Mouse (Mus musculus): ENCODE data around the gene Rad9b.

Rad9b gene

DNA sequence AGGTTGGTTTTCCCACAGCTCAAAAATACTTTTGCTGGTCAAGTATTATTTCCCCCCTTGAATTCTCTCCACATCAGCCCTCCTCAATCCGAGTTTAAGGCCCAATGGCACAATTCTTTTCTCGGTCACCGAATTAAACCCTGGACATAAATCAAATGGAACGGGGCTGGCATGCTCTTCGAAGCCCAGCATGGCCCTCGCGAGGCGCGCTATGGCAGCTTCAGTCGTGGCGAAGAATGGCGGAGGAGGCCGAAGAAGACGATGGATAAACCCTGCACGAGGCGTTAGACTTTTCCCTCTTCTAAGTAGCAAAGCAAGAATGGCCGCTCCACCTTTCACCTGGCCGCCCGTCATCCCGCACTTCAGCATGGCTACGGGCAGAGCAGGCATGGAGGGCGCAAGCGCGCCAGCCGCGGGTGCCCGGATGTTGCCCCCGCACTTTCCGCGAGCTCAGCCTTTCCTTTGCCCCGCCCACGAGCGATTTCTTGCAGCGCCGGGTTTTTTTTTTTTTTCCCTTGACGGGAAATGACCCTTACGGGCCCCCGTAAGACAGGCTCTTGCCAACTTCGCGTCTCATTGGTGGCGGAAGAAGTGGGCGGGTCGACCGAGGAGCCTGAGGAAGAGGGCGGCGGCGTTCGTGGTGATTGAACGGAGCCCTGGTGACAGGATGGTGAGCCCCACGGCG is at the start of gene Rad9b, which contains the start of gene Vps29:
Gene Rad9b, minus strand, starts transcription at position 427 of the 685 bp plus-strand sequence.
Gene Vps29, plus strand, starts transcription at position 563 of the 685 bp plus-strand sequence.
- in situ Hi-C loops (cut with MboI; ENCODE audit: unreplicated experiment in 2 of 2) = no loop called here

- in situ Hi-C loops (cut with MboI; ENCODE audit: unreplicated experiment in 2 of 2) = loop anchor here in 1 of 2 experiments (5.0 to 10.0 kb wide), 2 partner anchors 321 to 464 kb away; no protein-coding TSS in a partner anchor
These were observed 49.3 kb upstream of the Rad9b start for GRCm38 (mm10) chr5:122403362-122403761.

- in situ Hi-C loops (cut with MboI; ENCODE audit: unreplicated experiment in 2 of 2) = loop anchor here in 1 of 2 experiments (5.0 to 10.0 kb wide), 2 partner anchors 322 to 465 kb away; no protein-coding TSS in a partner anchor
These were observed 48.7 kb upstream of the Rad9b start for GRCm38 (mm10) chr5:122402772-122403171.

DNA sequence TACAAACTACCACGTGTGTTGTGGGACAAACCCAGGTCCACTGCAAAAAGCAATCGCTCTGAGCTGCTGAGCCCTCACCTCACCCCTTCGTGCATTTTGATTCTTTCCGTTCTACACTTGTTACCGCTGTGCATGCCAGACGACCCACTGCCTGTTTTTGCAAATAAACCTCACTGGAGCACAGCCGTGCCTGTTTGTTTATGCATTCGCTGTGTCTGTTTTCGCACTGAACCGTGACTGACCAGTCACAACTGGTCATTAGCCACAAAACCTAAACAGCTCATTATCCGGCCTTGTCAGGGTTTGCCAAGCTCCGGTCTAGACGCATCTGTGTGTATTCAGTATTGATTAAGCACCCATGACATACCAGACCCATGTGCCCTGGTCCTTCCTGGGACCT is 48.1 kb upstream of the Rad9b start:
- in situ Hi-C loops (cut with MboI; ENCODE audit: unreplicated experiment in 2 of 2) = loop anchor here in 1 of 2 experiments (5.0 to 10.0 kb wide), 2 partner anchors 323 to 465 kb away; no protein-coding TSS in a partner anchor

DNA sequence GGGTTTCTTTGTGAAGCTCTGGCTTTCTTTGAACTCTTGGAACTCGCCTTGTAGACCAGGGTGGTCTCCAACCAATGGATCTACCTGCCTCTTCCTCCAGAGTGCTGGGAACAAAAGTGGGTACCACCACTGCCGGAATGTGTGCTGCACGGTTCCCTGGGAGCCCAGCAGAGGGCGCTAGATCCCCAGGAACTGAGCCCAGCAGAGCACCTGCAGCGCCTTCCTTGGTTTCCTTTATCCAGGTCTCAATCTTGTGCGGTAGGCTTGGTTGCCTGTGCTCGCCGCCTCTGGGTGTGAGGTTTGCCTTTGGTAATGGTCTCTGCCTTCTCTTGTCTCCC is 47.2 kb upstream of the Rad9b start:
- in situ Hi-C loops (cut with MboI; ENCODE audit: unreplicated experiment in 2 of 2) = loop anchor here in 1 of 2 experiments (5.0 to 10.0 kb wide), 2 partner anchors 324 to 466 kb away; no protein-coding TSS in a partner anchor

- in situ Hi-C loops (cut with MboI; ENCODE audit: unreplicated experiment in 2 of 2) = loop anchor here in 1 of 2 experiments (5.0 to 10.0 kb wide), 2 partner anchors 324 to 467 kb away; no protein-coding TSS in a partner anchor
These were observed 46.7 kb upstream of the Rad9b start for GRCm38 (mm10) chr5:122400628-122401302.

- in situ Hi-C loops (cut with MboI; ENCODE audit: unreplicated experiment in 2 of 2) = loop anchor here in 1 of 2 experiments (5.0 to 10.0 kb wide), 2 partner anchors 325 to 467 kb away; no protein-coding TSS in a partner anchor
These were observed 45.8 kb upstream of the Rad9b start for GRCm38 (mm10) chr5:122399871-122400270.

GRCm38 (mm10) chr5:122397495-122397894 is 43.5 kb upstream of the Rad9b start:
- in situ Hi-C loops (cut with MboI; ENCODE audit: unreplicated experiment in 2 of 2) = no loop called here

DNA sequence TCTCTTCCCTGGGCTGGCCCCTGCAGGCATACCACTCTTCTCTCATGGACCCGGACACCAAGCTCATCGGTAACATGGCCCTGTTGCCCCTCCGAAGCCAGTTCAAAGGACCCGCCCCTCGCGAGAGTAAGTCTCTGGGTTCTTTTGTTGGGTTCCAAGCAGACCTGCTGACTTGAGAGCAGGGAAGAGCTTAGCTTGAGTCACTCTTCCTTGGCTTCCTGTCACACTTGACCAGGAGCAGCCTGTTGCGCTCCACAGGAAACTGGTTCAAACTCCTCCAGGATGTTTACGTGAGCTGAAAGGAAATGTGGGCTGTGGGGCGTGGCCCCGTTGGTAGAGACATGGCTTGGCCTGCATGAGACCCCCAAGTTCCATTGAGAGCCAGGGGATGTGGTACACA is 42.8 kb upstream of the Rad9b start:
- in situ Hi-C loops (cut with MboI; ENCODE audit: unreplicated experiment in 2 of 2) = no loop called here

GRCm38 (mm10) chr5:122393887-122394286 is 39.9 kb upstream of the Rad9b start:
- in situ Hi-C loops (cut with MboI; ENCODE audit: unreplicated experiment in 2 of 2) = loop anchor here (5.0 kb wide), 3 partner anchors 127 to 267 kb away; no protein-coding TSS in a partner anchor

- in situ Hi-C loops (cut with MboI; ENCODE audit: unreplicated experiment in 2 of 2) = loop anchor here (5.0 kb wide), 3 partner anchors 125 to 265 kb away; no protein-coding TSS in a partner anchor
These were observed 38.4 kb upstream of the Rad9b start for GRCm38 (mm10) chr5:122392227-122393004.

DNA sequence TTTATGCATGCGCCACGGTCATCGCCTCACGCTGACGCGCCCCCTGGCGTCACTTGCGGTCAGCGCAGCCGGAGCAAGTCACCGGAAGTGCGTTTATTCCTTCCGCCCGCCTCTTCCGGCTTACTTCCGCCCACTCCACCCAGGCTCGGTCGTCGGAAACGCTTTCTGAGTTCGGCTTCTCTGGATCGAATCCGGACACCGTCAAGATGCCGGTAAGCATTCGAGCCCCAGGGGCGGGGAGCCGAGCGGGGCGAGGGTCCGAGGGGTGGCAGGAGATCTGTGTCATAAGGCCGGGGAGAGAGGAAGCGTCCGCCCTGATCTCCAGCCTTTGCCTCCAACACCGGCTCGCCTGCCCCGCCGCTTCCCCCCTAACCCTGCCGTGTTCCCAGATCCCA is 37.8 kb upstream of the Rad9b start, which contains the start of gene Arpc3:
Gene Arpc3, plus strand, starts transcription at position 93 of the 395 bp plus-strand sequence.
- in situ Hi-C loops (cut with MboI; ENCODE audit: unreplicated experiment in 2 of 2) = loop anchor here (5.0 kb wide), 3 partner anchors 124 to 264 kb away; no protein-coding TSS in a partner anchor

GRCm38 (mm10) chr5:122391178-122391785 is 37.2 kb upstream of the Rad9b start:
- in situ Hi-C loops (cut with MboI; ENCODE audit: unreplicated experiment in 2 of 2) = loop anchor here (5.0 kb wide), 3 partner anchors 124 to 264 kb away; no protein-coding TSS in a partner anchor

DNA sequence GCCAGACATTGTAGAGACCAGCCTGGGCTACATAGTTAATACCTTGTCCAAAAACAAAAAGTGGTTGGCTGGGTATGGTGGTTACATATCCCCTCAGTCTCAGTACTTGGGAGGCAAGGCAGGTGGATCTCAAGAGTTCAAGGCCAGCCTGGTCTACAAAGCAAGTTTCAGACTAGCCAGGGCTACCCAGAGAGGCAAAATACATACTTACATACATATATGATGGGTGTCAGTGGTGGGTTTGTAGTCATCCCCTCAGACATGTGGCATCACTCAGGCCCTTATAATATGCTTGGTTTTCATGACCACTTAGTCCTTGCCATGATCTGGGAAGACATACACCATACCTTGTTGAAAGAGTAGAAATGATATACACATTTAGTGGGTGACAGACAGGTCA is 36.6 kb upstream of the Rad9b start:
- in situ Hi-C loops (cut with MboI; ENCODE audit: unreplicated experiment in 2 of 2) = loop anchor here (5.0 kb wide), 3 partner anchors 123 to 263 kb away; no protein-coding TSS in a partner anchor

DNA sequence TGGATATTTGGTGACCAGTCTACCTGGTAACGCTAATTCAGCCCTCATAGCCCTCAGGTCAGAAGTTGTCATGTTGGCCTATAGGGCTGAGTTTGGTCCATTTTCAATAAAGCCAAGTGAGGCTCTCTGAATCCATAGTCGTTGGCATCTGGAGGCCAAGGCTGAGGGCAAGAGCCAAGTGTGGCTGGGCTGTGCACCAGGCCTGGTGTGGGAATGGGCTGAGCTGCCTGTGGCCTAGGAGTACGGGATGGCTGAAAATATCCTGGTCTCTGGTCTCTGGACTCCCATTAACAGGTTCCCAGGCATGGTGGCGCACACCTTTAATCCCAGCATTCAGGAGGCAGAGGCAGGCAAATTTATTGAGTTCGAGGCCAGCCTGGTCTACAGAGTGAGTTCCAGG is 36.0 kb upstream of the Rad9b start:
- in situ Hi-C loops (cut with MboI; ENCODE audit: unreplicated experiment in 2 of 2) = loop anchor here (5.0 kb wide), 3 partner anchors 123 to 263 kb away; no protein-coding TSS in a partner anchor

- in situ Hi-C loops (cut with MboI; ENCODE audit: unreplicated experiment in 2 of 2) = no loop called here
These were observed 25.5 kb upstream of the Rad9b start for GRCm38 (mm10) chr5:122379374-122380155.

DNA sequence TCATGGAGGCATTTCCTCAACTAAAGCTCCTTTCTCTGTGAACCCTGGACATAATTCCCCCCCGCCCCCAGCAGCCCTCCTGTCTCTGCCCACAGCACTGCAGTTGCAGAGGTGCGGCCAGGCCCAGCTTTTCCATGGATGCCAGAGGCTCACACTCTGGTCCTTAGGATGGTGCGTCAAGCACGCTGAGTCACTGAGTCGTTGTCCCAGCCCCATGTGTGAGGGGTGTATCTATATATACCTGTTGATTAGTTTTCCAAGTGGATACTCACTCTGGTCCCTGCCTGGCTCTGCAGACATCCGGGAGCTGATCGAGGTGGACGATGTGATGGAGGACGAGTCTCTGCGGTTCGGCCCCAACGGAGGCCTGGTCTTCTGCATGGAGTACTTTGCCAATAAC is 24.1 kb upstream of the Rad9b start:
- in situ Hi-C loops (cut with MboI; ENCODE audit: unreplicated experiment in 2 of 2) = no loop called here

- in situ Hi-C loops (cut with MboI; ENCODE audit: unreplicated experiment in 2 of 2) = no loop called here
These were observed 23.2 kb upstream of the Rad9b start for GRCm38 (mm10) chr5:122377101-122377833.

Data from v-Abl transformed pro-B cells (cell line).